ENCODE assay signal across 23 mouse cellular contexts in genomic region chr16:65742951-65743350, GRCm38 (mm10).
A peak's percentile ranks its signal among the peaks of the same experiment; 100 is the strongest.
DNase-seq lines count a peak whose midpoint lies in the region; ATAC-seq lines count a peak whose summit lies in the region.
"Had no signal": no experiment of that assay in that cellular context is flagged by ENCODE, and none has a peak within 500 bp of the region (broad histone marks: within the 10 kb centered on the region; RNA-seq: fewer than 3 reads in every experiment).

No protein-coding gene starts in this region.

- H3K9me3 ChIP-seq in midbrain, embryonic 11.5 days (ENCODE audit: control insufficient read depth, low read length) = no peaks in the 10 kb centered on the region
- H3K9me3 ChIP-seq in midbrain, embryonic 10.5 days (replicated peaks) = no peaks in the 10 kb centered on the region
- no peaks in the 10 kb centered on the region for H3K9me3 ChIP-seq in embryonic facial prominence, embryonic 14.5 days (ENCODE audit: control insufficient read depth, low read length)
- H3K9me3 ChIP-seq in kidney, embryonic 14.5 days (ENCODE audit: control insufficient read depth, low read length) = 0 out of 2 replicates have a peak, but pooled peaks cover 3% of the 10 kb centered on the region
- H3K9me3 ChIP-seq: forebrain, embryonic 12.5 days; heart, embryonic 10.5 days; hindbrain, embryonic 13.5 days had no signal

- H3K4me2 ChIP-seq in midbrain, embryonic 11.5 days = no peak overlapping the region
- H3K4me2 ChIP-seq in embryonic facial prominence, embryonic 14.5 days (ENCODE audit: low read depth, low read length) = no peak overlapping the region
- no peak overlapping the region for H3K4me2 ChIP-seq in kidney, embryonic 14.5 days (replicated peaks; ENCODE audit: low read depth, low read length)
- H3K4me2 ChIP-seq: forebrain, embryonic 12.5 days; hindbrain, embryonic 13.5 days had no signal

- H3K27me3 ChIP-seq in midbrain, embryonic 11.5 days (ENCODE audit: control insufficient read depth, insufficient read depth, low read length) = no peaks in the 10 kb centered on the region
- H3K27me3 ChIP-seq in midbrain, embryonic 10.5 days (ENCODE audit: low read depth, poor library complexity, severe bottlenecking) = no peaks in the 10 kb centered on the region
- no peaks in the 10 kb centered on the region for H3K27me3 ChIP-seq in embryonic facial prominence, embryonic 14.5 days (replicated peaks; ENCODE audit: control insufficient read depth, insufficient read depth, low read length)
- no peaks in the 10 kb centered on the region for H3K27me3 ChIP-seq in kidney, embryonic 14.5 days (ENCODE audit: control insufficient read depth, insufficient read depth, low read length)
- H3K27me3 ChIP-seq: forebrain, embryonic 12.5 days; hindbrain, embryonic 13.5 days; Patski had no signal

- H3K36me3 ChIP-seq in midbrain, embryonic 11.5 days (ENCODE audit: control insufficient read depth, insufficient read depth, low read length) = no peaks in the 10 kb centered on the region
- H3K36me3 ChIP-seq in midbrain, embryonic 10.5 days = no peaks in the 10 kb centered on the region
- no peaks in the 10 kb centered on the region for H3K36me3 ChIP-seq in embryonic facial prominence, embryonic 14.5 days (ENCODE audit: control insufficient read depth, insufficient read depth, low read length)
- no peaks in the 10 kb centered on the region for H3K36me3 ChIP-seq in kidney, embryonic 14.5 days (ENCODE audit: control insufficient read depth, insufficient read depth, low read length)
- H3K36me3 ChIP-seq: forebrain, embryonic 12.5 days; heart, embryonic 10.5 days; hindbrain, embryonic 13.5 days had no signal

- no peak for ATAC-seq in midbrain, embryonic 11.5 days (ENCODE audit: low FRiP score)
- no peak for ATAC-seq in embryonic facial prominence, embryonic 14.5 days (ENCODE audit: low read depth)
- ATAC-seq in kidney, embryonic 14.5 days (ENCODE audit: low FRiP score, low TSS enrichment) = no peak
- ATAC-seq: activated CD4-positive, CD25-positive, alpha-beta regulatory T cell, adult 4 months; forebrain, postnatal 0 days; hindbrain, postnatal 0 days; Patski had no signal

- DNase-seq in embryo, embryonic 11 days = peak; percentile 8
- no peak for DNase-seq in embryo, embryonic 10 days (ENCODE audit: low spot score)
- DNase-seq in midbrain, embryonic 11.5 days (ENCODE audit: low spot score, missing footprints) = peak; percentile 39
- DNase-seq in midbrain, embryonic 10.5 days (ENCODE audit: low spot score) = no peak
- peak; percentile 53 for DNase-seq in embryonic facial prominence, embryonic 14.5 days (ENCODE audit: low spot score)
- DNase-seq in gastrocnemius, postnatal 4 days (ENCODE audit: low spot score in 2 of 2) = no peak
- no peak for DNase-seq in cerebellum, adult 11-12 months
- DNase-seq: adrenal gland, adult 2 months; adrenal gland, postnatal 25 days; cerebellum, adult 2 months; cerebellum, postnatal 10 days; forebrain, postnatal 0 days; gastrocnemius, adult 2 months; gastrocnemius, postnatal 36 days; heart, adult 18-20 months; heart, postnatal 10 days had no signal

- no peak overlapping the region for H3K4me3 ChIP-seq in midbrain, embryonic 11.5 days (ENCODE audit: low read depth, low read length)
- H3K4me3 ChIP-seq in midbrain, embryonic 10.5 days = no peak overlapping the region
- H3K4me3 ChIP-seq in embryonic facial prominence, embryonic 14.5 days (ENCODE audit: low read depth, low read length) = no peak overlapping the region
- H3K4me3 ChIP-seq in kidney, embryonic 14.5 days (ENCODE audit: low read length) = no peak overlapping the region
- H3K4me3 ChIP-seq: forebrain, embryonic 12.5 days; gastrocnemius, adult 2 months; heart, embryonic 10.5 days; hindbrain, embryonic 13.5 days had no signal

- H3K27ac ChIP-seq in midbrain, embryonic 11.5 days (ENCODE audit: low read depth, low read length) = no peak overlapping the region
- no peak overlapping the region for H3K27ac ChIP-seq in midbrain, embryonic 10.5 days (replicated peaks)
- no peak overlapping the region for H3K27ac ChIP-seq in embryonic facial prominence, embryonic 14.5 days (replicated peaks; ENCODE audit: low read depth, low read length)
- no peak overlapping the region for H3K27ac ChIP-seq in kidney, embryonic 14.5 days (ENCODE audit: low read depth, low read length)
- H3K27ac ChIP-seq: forebrain, embryonic 12.5 days; gastrocnemius, adult 2 months; heart, embryonic 10.5 days; hindbrain, embryonic 13.5 days; hindbrain, postnatal 0 days had no signal

- no peak overlapping the region for H3K9ac ChIP-seq in midbrain, embryonic 11.5 days (ENCODE audit: low read length)
- no peak overlapping the region for H3K9ac ChIP-seq in embryonic facial prominence, embryonic 14.5 days (ENCODE audit: low read depth, low read length)
- H3K9ac ChIP-seq in kidney, embryonic 14.5 days (ENCODE audit: low read depth, low read length) = no peak overlapping the region
- H3K9ac ChIP-seq: forebrain, embryonic 12.5 days; forebrain, postnatal 0 days; hindbrain, embryonic 13.5 days had no signal

- no peaks in the 10 kb centered on the region for H3K4me1 ChIP-seq in midbrain, embryonic 11.5 days (ENCODE audit: control insufficient read depth, insufficient read depth, low read length)
- no peaks in the 10 kb centered on the region for H3K4me1 ChIP-seq in midbrain, embryonic 10.5 days
- no peaks in the 10 kb centered on the region for H3K4me1 ChIP-seq in embryonic facial prominence, embryonic 14.5 days (ENCODE audit: control insufficient read depth, insufficient read depth, low read length)
- no peaks in the 10 kb centered on the region for H3K4me1 ChIP-seq in kidney, embryonic 14.5 days (ENCODE audit: control insufficient read depth, insufficient read depth, low read length)
- H3K4me1 ChIP-seq: forebrain, embryonic 12.5 days; heart, embryonic 10.5 days; hindbrain, embryonic 13.5 days had no signal

Comparison
In these comparisons a context has a peak if more than half of its experiments do, and no peak if none do; other contexts are left out.
1. DNase-seq: peak in embryo, embryonic 11 days (single experiment), midbrain, embryonic 11.5 days (single experiment) and embryonic facial prominence, embryonic 14.5 days (single experiment); none in embryo, embryonic 10 days (single experiment), midbrain, embryonic 10.5 days (single experiment), gastrocnemius, postnatal 4 days (0 of 2) and cerebellum, adult 11-12 months (single experiment).